Mouse (Mus musculus): Measurements from ENCODE around the gene Atp5f1.
A peak's percentile ranks its signal among the peaks of the same experiment; 100 is the strongest.
"Not testable (repeated sequence)": the region's sequence is repeated elsewhere in the genome, so short reads cannot be mapped to it uniquely, and the experiment has no call there.

Gene Atp5f1

DNA sequence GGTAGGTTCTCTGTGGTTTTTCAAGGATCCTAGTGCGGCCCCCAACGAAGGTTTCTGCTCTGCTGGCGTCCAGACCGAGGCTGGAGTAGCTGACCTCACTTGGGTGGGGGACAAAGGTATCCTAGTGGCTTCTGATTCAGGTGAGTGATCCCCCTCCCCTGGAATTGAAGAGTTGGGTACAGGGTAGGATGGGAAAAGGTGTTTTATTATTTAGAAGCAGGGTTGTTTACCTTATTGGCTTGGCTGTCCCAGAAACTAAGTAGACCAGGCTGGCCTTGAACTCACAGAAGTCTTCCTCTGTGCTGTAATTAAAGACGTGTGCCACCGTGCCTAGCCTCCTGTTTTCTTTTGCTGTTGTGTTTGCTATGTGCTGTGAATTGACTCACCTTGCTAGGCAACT is at the start of gene Atp5f1:
Gene Atp5f1 (minus strand): TSS at position 101 of the 400 bp plus-strand sequence.
- DNase-seq: no peak

DNA sequence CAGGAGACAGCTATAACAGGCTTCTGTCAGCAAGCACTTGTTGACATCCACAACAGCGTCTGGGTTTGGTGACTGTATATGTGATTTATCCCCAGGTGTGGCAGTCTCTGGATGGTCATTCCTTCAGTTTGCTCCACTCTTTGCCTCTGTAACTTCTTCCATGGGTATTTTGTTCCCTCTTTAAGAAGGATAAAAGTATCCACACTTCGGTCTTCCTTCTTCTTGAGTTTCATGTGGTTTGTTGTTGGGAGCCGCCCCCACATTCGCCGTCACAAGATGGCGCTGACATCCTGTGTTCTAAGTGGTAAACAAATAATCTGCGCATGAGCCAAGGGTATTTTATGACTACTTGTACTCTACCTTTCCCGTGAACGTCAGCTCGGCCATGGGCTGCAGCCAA is 43.5 kb upstream of the Atp5f1 start:
- not testable (repeated sequence) for DNase-seq

DNA sequence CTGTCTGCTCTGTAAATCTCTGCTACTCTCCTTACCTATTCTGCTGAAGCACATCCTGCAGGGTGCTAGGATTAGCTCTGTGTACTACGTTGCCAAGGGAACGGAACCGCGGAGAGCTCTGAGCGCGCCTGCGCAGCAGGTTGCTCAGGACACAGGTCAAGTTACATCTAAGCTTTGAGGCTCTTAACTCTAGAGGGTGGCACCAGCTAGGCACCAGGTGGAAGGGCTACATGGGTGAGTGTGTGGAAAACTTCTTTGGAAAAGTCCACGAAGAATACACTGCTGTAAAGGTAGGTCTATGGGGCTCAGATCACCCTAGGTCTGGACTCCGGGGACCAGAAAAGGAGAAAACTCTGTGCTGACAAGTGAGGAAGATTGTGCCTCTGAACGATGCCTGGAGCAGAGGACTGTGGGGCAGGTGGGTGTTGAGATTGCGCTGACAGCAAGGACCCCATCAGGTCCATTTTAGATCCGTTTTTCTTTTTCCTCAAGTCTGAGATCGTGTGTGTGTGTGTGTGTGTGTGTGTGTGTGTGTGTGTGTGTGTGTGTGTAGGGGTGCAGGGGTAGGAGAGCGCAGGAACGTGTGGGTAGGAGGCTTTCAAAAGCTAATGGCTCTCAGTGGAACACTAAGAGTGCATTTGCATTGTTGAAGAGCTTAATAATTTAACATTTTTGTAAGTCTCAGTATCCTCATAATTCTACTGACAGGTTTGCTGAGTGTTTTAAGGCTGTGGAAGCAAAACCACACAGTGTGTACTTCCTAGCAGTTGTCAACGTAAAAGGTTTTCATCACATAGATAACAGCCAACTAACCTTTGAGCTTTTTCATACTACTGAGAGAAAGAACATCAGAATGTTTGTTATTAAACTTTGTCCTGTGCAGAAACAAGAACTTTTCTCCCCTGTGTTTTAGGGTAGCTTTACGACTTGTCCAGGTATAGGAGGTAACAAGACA is 41.8 kb upstream of the Atp5f1 start:
- peak; percentile 41 for DNase-seq

DNA sequence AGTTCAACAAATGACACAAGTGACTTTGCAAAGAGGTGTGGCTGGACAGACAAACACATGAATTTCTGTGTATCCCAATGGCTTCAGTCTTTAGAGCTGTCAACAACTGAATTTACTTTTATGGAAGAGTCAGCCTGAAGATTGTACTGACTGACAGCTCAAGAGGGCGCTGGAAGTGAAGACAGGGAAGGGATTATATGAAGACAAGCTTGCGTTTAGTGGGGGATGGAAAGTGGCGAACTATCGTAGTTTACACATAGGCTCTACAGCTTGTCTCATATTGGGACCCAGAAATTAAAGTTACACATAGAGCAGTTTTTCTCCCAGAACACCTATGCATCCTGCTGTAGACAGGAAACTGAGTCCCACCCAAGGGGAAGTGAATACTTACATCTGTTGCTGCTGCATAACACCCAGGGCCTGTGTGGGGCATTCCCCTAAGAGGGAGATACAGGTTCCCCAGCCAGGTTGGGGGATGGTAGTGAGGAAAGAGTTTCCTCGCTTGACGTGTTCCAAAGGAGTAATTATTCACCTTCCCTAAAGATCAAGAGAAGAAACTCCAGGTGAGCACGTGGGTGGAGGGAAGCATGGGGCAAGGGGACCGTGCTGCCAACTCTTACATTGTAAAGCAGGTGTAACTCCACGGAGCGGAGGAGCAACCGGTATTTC is 40.9 kb upstream of the Atp5f1 start:
- no peak for DNase-seq

DNA sequence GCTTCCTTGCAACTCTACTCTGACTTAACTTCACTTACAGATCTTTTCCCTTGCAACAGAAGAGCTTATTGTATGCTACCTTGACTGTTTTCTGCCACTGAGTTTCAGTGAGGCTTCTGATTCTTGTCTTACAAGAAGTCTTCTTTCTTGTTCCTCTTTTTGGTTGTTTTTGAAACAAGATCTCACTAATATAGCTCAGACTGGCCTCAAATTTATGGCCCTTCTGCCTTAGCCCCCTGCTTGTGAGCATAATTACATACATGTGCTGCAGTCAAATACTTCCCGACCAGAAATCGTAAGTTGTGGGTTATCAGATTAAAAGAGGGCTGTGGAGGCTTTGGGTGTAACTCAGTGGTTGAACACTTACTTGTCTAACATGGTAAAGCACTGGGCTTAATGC is 34.8 kb upstream of the Atp5f1 start:
- no peak for DNase-seq

DNA sequence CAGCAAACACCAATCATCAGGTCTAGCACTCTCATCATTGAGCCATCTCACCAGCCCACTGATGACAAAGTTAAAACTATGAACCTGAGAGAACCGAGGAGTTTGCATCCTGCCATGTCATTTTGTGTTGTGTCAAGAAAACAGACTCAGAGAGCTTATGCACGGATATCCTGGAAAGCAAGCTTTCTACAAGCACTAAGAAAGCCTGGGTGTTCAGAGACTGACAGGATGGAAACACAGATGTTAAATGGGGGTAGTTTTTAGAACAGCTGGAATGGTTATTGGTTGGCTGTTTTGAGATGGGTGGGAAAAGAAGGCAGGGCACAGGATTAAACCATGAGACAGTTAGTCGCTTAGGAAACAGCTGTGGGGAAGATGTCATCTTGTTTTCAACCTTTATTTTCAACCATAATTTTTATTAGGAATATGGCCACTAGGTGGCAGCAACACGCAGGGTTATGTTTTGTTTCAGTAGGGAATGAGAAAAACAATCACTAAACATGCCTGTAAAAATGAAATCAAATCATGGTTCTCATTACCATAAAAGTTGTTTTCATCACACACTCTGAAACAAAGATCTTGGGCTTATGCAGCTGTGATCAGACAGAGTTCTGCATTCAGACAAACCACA is 31.9 kb upstream of the Atp5f1 start:
- DNase-seq: peak; percentile 71

DNA sequence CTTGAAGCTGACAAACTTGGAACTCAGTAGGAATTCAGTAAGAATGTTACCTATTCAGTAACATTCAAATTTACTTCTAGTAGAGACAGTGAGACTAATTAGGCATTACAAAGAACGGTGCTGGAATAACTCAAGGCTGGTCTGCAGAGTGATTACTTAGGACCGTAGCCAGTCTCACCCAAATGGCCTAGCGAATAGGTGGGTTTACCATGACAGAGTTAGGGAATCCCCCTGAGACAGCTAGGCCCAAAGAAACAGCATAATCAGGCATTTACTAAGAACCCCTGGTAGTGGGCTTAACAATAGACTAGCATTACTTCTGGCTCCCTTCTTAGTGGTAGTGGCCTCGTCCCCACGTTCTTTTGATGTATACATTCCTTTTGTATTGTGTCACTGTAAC is 29.7 kb upstream of the Atp5f1 start:
- not testable (repeated sequence) for DNase-seq

DNA sequence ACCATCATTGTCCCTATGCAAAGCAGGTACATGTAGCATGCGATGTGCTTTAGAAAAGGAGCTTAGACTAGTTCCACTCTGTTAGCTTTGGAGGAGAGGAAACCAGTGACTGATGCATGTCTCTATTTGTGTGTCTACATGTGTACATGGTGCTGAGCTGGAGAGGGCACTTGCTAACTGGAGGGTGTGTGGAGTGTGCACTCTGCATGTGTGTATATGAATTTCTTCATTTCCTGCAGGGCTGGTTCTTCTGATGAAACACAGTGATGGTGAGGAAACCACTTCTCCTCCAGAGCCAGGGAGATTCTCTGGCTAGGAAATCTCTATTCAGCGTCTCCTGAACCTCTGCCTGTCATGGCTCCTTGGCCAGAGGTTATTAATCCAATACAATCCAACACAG is 14.3 kb upstream of the Atp5f1 start:
- no peak for DNase-seq

DNA sequence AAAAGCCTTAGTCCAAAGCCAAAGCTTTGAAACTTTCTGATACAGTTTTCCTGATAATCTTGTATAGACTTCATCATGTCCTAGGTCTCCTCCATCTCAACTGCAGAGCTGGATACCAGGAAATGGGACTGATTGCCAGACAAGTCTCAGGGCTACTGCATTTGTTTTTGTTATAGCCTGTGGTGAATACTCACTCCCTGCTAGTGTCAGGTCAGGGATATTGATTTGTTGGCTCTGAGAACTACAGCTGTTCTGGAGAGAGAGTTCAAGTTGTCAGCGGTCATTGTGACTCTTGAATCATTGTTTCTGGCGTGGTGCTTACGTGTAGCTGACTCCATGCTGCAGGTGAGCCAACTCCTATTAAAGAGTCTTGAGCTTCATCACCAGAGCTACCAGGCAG is 13.5 kb upstream of the Atp5f1 start, which contains the start of gene Ovgp1:
Gene Ovgp1 (plus strand): TSS at position 301 of the 400 bp plus-strand sequence.
- no peak for DNase-seq

DNA sequence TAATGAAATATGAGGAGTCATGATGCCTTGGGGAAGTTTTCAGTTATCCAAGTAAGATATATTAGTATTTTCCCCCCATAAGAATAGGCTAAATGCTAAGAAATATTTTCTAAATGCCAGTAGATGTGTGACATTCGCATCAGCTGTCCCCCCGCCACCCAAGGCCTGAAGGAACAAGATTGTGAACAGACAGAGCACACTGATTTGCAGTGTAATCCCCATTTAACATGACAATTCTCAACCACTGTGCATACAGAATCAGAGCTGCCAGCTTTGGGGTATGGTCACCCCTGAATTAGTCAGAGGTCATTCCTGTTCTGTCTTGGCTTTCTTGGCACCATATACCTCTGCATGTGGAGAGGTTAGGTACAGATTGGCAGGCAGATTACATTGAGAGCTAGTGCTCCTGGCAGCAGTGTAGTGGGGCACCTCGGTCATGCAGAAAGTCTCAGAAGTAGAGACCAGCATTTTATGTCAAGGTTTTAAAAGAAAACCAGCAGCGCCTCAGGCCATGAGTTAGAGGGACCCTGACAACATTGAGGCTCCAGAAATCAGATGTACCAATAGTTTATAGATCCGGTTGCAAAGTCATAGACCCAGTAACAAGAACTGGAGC is 12.0 kb upstream of the Atp5f1 start:
- DNase-seq: no peak

DNA sequence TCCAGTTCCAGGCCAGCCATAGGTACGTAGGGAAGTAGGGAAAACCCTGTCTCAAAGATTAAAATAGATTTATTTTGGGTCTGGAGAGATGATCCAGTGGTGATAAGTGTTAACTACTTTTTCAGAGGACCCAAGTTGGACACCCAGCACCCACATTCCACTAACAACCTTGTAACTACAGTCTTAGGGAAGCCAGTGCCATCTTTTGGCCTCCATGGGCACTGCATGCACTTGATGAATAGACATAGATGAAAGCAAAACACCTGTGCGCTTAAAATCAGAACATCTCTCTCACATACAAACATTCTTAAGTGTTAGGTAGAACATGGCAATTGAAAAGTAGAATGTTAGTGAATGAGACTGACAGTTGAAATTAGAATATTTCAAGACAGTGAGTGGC is 801 bp upstream of the Atp5f1 start:
- peak; percentile 39 for DNase-seq

DNA sequence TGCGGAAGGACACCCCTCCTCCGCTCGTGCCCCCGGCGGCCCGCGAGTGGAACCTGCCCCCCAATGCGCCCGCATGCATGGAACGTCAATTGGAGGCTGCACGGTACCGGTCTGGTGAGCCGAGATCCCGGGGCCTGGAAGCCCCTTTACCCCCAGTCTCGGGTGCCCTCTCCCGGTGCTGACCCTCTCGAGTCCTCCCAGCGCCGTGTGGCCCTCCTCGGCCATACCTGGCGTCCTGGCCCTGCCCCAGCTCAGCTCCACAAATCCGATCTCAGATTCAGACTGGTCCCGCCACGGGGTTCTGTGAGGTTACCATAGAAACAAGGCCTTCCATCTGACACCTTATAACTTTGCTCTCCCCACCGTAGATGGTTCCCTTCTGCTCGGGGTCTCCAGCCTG is 314 bp downstream of the Atp5f1 start:
- DNase-seq: no peak

DNA sequence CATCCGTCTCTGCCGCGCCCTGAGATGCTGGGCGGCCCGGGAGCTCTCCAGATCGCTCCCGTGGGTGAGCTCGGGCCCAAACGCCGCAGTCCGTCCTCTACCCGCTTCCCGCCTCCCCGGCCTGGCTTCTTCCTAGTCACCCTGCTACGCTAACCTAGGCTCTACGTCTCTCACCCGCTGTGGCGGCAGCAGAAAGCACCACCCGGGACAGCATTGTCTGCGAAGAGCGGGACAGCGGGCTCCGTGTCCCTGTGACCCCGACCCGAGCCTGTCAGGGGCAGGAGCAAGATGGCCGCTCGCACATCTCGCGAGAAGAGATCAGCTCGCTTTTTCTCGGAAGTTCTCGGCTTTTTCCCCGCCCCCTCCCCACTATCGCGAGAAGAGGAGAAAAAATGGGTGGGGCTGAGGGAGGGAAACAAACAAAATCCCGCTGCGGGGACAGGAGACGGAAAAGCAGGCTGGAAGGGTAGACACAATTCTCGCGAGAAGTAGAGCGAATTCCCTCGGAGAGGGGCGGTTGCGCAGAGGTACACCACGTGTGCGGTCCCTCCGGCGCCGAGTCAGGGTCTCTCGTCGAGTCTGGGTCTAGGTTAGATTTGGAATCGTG is 822 bp downstream of the Atp5f1 start, which contains the start of gene Wdr77:
Gene Wdr77 (plus strand): TSS at position 396 of the 607 bp plus-strand sequence.
- peak; percentile 96 for DNase-seq

DNA sequence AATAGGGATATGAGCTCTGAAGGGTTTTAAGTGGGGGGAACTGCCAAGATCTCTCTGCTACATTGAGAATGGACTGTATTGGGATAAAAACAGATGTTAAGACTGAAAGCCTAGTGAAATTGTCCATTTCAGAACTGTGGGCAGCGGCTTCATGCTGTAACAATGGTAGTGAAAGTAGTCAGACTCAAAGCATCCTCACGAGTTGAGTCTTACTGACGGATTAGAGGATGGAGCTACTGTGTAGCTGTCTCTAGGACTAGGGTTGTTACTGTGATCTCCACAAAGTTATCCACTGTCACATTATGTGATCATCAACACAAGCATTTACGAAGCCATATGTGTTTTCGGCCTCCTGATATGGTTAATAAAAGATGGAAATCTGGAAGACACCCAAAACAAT is 1.7 kb downstream of the Atp5f1 start:
- DNase-seq: no peak

DNA sequence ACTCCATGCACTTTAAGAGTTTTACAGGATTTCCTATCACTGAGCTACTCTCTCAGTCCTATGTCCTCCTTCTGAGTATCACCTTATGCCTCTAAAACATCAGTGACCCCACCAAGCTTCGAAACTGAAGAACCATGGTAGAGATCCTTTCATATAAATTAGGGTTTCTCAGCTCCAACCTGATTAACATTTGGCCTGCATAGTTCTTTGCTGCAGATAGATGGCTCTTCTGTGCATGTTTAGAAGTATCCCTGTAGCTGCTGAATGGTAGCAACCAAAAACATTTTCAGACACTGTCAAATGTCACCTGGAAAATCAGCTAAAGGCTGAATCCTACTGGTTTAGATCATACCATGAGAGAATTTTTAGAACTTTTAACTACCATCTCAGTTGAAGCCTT is 2.7 kb downstream of the Atp5f1 start:
- DNase-seq: no peak

DNA sequence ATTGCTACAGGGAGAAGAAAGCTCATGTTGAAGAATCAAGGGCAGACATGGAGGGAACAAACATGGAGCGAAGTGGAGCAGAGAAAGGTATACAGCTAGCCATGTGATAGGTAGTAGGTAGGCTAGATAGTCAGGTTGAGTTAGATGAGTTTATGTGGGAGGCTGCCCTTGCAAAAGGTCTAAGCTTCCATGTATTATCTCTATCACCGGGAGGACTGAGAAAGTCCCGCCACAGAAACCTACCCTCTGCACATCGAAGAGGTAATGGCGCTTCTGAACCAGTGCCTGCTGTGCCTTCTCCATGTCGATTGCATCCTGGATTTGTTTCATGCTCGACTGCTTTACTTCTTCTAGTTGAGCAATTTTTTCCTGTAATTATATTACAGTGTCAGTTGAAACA is 8.6 kb downstream of the Atp5f1 start:
- DNase-seq: no peak

DNA sequence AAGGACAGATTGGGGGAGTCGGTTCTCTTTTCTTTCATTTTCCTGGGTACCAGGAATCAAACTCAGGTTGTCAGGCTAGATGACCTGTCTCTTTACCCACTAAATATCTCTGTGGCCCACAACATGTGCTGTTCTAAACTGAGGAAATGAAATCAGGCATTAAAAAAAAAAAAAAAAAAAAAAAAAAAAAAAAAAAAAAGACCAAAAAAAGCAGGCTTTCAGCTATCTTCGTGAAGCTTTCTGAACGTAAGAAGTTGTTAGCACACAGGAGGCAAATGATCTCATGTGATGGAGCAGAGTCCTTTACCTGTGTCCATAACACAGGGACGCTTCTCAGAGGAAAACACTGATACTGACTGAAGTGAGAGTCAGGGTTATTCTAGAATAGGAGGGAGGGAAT is 23.8 kb downstream of the Atp5f1 start:
- DNase-seq: no peak

DNA sequence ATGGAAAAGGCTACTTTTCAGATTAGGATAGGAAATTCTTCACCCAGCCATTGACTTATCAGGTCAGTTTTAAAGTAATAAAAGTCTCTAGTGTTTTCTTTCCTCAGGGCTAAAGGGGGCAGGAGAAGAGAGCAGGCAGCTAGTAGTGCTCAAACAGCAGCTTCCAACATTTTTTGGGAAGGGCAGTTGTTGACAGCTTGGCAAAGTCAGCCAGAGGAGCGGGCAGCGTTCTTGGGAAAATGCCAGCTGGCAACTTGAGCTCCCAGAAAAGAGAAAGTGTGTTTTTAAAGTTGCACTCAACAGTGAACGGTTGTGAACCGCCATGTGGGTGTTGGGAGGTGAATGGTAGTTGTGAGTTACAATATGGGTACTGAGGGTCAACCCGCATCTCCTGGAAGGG is 24.9 kb downstream of the Atp5f1 start:
- DNase-seq: no peak

DNA sequence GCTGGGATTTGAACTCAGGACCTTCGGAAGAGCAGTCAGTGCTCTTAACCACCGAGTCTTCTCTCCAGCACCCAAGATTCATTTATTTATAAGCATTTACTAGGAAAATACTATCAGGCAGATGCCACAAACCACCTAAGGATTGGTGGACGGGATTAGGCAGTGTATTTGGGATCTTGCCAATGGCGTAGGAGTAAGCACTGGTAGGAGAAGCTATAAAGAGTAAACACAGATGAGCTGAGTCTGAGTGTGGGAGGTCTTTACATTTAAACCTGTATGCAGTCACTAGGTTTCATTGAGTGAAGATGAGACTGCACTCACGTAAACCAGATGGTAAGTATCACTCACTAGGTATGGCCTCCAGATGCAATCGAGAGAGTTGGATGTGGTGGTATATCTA is 26.0 kb downstream of the Atp5f1 start:
- no peak for DNase-seq

DNA sequence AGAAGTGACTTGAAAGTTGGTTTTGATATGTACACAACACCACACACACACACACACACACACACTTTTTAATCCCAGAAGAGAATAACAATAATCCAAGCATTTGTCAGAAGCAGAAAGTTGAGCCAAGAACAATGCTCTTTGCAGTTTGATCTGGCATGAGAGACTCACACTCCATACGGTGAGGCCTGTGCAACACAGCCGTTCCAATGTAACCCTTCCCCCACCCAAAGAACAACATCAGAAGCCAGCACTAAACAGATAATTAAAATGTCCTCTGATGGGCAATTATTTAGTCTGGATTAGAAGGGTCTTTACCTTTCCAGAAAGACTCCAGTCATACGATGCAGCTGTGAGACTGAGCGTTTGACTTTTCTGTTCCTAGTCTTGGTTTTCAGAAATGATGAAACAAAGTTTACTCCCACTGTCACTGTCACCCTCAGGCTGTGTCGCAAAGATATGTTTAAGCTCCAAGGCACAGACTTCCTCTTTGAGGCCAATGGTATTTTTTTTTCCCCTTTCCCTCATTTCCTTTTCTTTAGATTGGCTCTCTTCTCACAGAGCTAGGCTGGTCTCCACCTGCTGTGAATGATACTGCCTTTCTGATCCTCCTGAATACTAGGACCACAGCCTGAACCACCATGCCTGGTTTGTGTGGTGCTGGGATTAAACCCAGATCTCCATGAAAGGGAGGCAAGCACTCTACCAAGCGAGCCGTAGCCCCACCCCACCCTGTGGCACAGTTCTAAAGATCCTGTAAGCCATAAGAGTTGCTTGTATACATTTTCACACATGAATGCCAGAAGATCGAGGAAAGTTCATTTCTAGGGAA is 27.4 kb downstream of the Atp5f1 start, which contains the start of gene I830077J02Rik:
Gene I830077J02Rik (minus strand): TSS at position 425 of the 832 bp plus-strand sequence.
- no peak for DNase-seq

DNA sequence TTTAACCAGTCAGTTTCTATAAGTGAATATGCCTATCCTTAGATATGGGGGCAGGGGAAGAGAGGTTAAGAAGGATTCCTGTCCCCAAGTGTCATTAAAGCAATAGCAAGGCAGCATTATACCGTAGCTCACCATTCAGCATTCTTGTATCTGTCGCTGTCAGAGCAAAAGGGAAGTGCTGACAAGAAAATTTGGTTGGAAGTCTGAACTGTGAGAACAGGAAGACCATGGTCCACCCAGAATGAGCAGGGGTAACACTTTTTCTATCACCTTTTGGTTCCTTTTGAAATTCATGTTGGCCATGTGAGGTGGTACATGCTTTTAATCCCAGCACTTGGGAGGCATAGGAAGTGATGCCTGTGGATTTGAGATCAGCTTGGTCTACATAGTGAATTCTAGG is 28.8 kb downstream of the Atp5f1 start:
- no peak for DNase-seq

DNA sequence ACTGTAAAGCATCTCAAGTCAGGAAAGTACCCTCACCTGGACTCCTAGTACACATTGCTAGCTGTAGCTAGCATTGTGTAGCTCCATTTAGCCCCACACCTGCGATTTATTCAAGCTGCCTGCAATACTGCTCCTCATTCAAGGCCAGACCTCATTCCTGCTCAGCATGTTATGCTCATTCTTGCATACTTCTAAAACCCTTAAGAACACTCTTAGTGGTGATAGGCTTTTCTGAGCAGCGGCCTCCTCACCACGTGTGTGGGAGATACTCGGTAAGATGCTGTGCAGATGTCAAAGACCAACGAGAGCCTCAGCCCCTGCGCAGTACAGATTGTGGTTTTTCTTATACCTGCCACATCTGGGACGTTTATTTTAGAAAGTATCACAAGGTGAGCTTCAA is 30.1 kb downstream of the Atp5f1 start:
- peak; percentile 29 for DNase-seq
